Mouse (Mus musculus) right cerebral cortex, postnatal 4 days (tissue): ENCODE measurements around the gene Sdsl.
"Not testable (repeated sequence)": the region's sequence is repeated elsewhere in the genome, so short reads cannot be mapped to it uniquely, and the experiment has no call there.

ENCODE experiments used
- DNase-seq: peaks from one replicate; pipeline ENCODE4 v3.0.0-alpha.2; 2022

Gene Sdsl

DNA sequence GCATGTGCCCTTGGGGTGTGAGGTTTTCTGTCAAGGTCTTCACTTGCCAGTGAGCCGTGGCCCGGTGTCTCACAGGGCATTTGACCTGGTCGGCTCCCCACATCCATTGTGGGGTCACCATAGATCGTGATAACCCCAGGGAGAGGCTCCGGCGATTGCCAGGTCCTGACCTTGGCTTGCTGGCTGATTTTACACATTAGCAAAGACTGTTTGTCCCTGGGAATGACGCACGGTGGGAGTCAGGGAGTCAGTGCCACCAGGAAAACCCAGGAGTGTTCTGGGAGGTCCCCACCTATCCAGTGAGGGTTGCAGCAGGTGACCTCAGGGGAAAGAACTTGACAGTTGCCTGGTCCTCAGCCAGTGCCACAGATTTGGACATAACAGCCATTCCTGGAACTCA lies at the start of gene Sdsl:
Sdsl (minus strand) TSS at position 41 of the 400 bp plus-strand sequence.
- DNase-seq = no peak

DNA sequence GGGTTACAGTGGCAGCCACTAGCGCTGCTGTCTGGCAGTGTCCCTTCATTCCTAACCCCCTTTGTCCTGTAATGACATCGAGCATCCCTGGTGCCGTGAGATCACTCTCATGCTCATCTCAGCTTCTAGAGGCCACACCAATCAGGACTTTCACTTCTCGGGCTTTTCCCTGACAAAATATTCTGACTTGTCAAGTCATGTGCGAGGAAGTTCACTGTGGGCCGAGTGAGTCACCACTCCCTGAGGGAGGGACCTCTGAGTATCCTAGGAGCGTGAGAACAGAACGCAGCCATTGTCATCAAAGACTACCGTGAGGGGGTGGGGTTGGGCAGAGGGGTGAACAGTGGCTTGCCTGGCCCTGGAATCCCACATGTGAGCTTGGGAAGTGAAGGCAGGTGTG lies 44.9 kb upstream of the Sdsl start:
- no peak for DNase-seq

DNA sequence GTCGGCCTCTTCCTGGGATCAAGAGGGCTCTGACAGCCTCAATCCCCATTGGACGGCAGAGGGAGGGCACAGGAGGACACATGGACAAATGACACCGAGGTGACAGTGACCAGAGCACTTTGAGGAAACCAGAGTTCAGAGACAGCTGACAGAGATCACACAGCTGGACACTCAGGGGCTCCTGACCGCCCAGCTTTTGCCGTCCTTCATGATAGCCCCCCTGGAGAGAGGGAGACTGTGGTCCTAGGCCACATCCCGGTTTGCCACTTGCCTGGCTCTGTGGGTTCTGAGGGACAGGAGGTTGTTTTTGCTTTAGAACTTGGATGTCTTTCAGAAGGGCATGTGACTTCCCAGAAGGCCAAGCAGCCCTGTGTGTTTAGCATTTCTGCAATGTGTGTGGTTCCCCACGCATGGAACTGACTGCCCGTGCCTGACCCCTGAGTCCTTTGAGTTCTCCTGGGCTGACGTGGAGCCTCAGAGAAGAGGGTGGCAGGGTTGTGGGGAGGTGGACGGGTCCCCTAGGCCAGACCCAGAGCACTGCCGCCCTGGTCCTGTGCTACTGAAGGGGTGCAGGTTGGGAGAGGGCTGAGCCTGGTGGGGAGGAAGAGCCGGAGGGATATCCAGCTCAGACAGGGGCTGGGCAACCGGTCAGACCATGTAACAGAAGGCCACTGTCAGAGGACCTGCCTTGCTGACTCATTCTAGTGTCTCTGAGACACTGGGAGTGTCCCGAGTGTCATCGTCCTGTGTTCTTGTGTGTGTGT lies 43.8 kb upstream of the Sdsl start:
- DNase-seq = no peak

DNA sequence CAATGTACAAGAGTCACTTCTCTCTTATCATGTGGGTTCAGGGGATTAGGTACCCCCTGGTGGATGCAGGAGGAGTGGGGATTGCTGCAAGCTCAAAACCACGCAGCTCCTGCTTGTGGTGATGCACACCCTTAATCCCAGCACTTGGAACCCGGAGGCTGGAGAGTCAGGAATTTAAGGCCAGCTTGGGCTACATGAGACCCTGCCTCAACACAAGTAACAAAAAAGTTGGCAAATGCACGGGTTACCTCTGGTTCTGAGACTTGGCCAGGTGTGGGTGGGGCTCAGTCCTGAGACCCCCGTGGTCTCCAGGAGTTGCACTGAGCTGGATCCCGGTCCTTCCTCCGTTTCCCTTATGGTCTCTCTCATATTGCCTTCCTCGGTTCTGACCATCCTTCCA lies 42.8 kb upstream of the Sdsl start:
- DNase-seq = no peak

DNA sequence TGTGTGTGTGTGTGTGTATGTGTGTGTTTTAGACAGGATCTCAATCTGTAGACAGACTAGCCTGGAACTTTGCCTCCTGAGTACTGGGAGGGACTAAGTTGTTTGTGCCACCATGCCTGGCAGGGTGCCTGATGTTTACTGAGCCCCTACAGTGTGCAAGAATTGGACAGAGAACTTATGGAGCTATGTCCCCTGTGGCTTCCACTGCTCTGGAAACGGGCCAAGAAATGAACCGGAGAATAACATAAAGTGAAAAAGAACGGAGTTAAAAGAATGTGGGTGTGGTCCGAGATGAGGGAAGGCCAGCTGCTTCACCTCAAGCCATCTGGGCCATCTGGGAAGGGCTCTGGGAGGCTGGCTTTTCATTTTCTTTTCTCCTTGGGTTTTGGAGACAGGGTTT lies 42.1 kb upstream of the Sdsl start:
- peak; percentile 26 for DNase-seq

DNA sequence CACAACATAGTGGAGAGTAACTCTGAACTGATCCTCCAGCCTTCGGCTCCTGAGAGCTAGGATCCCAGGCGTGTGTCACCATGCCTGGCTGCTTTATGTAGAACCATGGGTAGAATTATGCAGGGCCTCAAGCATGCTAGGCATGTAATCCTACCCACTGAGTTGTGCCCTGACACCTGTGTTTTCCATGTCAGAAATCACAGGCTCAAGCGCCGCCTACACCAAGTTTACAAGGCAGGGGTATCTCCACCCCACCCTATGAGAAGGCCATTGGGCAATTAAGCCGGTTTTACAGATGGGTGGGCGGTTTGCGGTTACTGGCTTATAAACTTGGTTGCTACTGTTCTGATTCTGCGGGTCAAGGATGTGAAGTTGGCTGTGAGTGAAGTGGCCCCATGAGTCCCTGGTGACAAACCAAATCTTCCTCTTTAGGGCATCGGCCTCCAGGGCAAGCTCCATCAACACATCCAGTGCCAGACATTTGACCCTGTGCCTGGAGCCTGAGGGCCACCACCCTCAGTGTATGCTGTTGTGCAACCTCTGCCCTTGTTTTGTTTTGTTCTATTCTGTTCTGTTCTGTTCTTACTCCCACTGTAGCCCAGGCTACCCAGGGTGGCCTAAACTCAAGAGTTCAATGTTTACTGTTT lies 41.5 kb upstream of the Sdsl start:
- no peak for DNase-seq

DNA sequence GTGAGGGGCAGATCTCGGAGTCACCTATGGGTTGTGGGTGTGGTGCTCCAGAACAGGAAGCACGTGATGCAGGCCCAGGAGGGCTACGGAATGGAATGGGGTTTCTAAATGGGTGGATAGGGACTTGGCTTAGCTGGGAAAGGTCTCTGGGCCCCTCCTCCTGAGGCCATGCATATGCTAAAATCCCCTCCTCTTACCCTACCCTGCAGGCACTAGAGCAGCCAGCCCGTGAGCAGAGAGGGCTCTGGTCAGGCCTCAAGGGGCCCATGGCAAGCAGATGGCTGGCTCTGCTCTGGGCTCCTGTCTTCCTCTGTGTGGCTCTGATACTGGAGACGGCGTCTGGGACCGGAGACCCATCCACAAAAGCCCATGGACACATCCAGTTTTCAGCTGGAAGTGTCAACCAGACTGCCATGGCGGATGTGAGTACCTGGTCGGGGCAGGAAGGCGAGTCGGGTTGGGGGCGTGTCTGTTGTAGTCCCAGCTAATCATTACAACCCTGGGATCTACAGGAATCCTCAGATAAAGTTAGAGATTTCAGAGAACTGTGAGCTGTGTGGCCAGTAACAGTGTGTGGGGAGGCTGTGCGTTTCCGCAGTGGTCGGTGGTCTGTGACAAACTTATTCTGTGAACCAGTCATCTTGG lies 40.4 kb upstream of the Sdsl start:
- DNase-seq = no peak

DNA sequence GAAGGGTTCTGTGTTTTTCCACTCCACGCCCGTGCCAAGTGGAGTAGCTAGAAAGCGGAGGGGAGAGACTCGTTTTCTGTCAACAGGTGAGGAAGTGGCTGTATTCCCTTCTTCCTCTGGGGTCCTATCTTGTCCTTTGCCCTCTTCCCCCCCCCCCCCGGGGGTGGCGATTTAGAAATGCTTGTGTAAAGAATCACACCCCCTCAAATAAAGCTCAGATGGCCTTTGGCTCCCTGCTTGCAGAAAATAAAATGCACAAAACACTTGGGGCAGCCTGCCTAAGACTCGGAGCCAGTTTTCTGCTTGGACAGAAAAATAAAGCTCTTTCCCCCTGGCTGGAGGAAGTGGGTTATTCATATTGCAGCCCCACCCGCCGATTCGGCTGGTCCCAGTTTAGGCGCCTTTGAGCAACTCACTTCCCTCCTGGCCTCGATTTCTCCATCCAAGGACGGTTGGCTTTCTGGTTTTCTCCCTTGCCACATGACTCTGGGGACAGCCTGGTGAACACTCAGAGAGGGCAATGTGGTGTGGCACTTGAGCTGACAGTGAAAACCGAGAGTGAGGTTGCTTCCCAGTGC lies 39.1 kb upstream of the Sdsl start:
- no peak for DNase-seq

DNA sequence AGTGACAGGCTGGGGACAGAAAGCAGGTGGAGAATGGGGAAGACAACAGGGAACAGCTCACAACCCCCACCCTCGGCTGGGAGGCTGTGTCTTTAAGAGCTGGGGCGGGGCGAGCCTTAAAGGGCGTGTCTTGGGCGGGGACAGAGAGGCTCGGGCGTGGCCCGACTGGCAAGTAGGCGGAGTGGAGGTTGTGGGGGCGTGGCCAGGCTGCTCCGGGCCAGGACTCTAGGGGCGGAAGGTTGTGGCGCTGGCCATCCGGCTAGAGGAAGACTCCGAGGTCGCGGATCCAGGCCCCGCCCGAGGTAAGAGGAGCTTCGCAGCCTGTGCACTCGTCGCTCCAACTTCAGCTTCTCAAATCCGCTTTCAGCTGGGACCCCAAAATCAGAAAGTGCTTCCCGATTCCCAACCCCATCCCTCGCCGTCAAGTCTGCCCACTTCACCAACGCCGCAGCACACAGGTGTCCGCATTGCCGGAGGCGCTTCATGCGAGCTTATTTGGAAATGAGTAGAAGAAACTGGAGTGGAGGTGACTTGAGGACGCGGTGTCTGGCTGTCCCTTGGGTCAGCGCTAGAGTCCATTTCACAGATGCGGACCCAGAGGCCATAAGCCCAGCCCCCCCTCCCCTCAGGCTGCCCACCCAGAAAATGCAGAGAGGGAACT lies 38.5 kb upstream of the Sdsl start, which contains the start of gene Slc8b1:
Slc8b1 (plus strand) TSS at position 187 of the 661 bp plus-strand sequence.
- DNase-seq = peak; percentile 74

DNA sequence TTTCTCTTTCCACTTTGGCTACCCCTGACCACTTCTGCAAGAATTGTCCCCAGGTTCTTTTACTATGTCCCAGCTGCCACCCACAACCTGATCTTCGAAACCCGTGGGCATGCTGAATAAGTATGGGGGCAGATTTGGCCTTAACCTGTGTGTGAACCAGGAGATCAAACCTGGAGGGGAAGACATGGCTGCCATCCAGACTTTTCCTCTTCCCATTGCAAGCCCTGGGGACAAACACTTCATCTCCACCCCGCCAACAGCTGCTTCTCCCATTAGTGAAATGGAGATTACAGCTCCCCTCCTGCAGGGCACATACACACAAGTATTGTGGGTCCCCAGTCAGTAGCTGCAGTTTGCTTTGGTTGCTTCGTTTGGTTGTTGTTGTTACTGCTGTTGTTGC lies 34.7 kb upstream of the Sdsl start:
- DNase-seq = no peak

DNA sequence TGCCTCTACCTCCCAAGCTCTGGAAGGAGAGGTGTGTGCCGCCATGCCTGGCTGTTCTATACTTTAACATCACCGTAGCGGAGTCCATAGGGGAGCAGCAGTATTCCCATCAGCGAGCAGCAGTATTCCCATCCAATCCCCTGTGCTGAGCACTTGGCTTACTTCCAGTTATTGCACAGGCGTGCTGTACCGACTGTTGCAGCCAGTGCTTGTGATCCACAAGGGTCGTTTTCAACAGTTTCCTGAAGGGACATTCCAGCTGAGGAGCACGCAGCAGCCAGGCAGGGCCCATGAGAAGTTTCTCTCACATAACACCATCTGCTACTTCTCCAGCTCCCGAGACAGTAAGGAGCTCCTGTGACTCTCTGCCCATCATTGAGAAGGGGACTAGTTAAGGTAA lies 33.9 kb upstream of the Sdsl start:
- DNase-seq = no peak

DNA sequence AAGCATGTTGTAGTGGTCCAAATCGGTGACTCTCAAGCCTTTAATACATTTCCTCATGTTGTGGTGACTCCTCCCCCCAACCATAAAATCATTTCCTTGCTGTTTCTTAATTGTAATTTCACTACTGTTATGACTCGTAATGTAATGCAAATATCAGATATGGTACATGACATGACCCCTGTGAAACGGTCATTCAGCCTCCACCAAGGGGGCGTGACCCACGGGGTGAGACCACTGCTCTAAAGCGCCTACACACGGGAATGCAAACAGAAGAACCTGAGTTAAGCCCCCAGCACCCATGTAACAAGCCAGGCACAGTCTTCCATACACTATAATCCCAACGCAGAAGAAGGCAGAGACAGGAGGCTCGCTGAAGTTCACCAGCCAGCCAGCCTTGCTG lies 33.2 kb upstream of the Sdsl start:
- DNase-seq = no peak

DNA sequence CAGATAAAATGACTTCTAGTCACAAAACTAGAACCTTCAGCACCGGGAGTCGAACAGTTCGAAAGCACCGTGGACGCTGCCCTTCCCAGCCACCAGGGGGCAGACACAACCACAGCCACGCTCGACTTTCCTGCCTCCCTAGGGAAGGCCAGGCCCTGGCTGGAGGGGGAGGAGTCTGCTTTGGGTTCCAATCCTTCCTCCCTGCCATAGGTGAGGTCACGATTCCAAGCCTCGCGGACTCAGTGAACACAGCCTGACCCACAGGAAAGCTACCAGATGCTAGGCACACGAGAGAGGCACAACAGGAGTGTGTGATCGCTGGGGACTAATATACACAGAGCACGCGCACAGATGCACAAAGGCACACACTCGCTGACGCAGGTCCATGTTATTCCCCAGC lies 32.8 kb upstream of the Sdsl start:
- peak; percentile 57 for DNase-seq

DNA sequence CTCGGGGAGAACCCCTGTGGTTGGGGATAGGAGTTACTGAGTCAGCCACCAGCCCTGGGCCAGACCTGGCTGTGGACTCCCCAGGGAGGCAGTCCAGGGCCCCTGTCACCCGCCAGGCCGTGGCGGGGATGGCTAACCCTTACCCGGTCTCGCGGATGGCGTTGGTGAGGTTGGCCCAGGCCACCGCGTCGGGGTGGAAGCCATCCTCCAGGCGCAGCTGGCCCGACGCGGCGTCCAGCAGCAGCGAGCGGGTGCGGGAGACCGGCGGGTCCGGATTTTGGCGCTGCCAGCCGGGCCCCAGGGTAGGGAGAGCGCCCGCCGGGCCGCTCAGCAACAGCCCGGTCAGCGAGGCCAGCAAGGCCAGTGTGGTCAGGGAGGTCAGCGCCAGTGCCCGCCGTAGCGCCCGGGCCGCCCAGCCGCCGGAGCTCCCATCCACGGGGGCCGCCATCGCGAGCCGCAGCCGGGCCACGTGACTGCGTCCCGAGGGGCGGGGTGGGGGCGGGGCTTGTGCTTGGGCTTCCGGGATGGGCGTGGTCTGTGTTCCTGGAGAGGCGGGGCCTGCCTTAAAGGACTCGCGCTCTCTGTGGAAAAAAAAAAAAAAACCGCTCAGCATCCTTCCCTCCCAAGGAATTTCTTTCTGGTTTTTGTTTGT lies 30.7 kb upstream of the Sdsl start, which contains the start of gene Plbd2:
Plbd2 (minus strand) TSS at position 482 of the 652 bp plus-strand sequence.
- DNase-seq = peak; percentile 95

DNA sequence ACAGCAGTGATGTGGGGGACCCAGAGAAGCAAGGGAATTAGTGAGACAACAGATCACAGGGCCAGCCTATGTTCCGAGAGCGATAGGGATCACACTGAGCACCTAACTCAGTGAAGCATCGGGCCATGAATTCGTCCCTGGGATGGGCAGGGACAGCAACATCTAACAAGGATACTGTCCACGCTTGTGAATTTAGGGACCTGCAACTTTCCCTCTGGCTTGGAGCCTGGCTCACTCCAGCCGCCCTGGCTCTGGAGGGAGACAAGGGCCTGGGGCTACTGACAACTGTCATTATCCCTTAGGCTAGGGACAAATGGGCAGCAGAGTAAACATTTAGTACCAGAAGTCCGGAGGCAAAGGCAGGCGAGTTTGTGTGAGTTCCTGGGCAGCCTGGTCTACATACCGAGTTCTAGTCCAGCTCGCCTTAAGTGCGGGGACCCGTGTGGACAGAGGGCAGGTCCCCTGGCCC lies 30.1 kb upstream of the Sdsl start:
- no peak for DNase-seq

DNA sequence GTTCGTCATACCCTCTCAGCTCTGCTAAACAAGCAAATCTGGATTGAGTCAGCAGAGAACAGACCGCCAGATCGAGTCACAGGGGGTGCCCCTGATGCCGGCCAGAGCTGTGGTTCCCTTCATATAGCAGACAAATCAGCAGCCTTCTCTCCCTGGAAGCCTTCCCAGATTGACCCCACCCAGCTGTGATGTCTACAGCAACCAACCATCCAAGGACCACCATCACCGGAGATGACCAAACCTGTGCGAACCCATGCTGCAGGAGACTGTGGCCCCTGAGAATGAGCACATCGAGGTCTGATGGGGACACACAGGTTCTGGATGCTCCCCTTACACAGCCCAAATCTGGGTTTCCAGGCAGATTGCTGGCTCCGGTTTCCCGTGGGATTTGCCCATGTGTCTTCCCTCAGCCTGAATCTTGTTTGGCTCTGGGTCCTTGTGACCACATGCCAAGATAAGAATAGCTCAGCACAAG lies 29.6 kb upstream of the Sdsl start:
- peak; percentile 34 for DNase-seq

DNA sequence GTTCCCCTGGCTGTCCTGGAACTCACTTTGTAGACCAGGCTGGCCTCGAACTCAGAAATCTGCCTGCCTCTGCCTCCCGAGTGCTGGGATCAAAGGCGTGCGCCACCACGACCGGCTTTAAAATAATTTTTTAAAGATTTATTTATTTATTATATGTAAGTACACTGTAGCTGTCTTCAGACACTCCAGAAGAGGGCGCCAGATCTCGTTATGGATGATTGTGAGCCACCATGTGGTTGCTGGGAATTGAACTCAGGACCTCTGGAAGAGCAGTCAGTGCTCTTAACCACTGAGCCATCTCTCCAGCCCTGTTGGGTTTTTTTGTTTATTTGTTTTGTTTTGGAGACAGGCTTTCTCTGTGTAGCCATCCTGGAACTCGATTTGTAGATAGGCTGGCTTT lies 28.0 kb upstream of the Sdsl start:
- not testable (repeated sequence) for DNase-seq

DNA sequence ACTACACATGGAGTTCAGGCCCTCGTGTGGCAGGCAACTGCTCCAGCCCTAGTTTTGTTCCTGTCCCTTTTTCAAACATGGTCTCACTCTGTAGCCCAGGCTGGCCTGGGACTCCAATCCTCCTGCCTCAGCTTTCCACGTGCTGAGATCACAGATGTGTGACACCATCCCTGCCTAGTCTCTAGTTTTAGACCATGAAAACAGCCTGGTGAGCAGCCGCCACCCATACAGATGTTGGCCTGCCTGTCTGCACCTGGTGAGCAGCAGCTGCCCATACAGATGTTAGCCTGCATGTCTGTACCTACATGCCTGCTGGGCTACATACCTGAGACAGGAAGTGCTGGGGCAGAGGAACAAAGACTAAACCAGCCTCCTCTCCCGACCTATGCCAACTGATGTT lies 26.6 kb upstream of the Sdsl start:
- no peak for DNase-seq

DNA sequence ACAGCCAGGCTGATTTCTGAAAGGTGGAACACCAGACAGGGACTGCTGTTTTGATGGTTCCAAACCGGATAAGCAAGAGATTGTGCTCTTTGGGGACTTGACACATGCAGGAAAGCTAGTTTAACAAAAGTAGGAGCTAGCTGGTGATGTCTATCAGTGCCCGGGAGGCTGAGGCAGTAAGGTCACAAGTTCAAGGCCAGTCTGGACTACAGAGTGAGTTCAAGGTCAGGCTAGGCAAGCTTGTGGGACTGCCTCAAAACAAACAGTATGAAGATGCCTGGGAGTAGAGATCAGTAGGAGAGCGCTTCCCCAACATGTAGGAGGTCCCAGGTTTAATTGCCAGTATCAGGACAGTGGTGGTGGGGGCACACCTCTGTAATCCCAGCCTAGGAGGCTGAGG lies 24.5 kb upstream of the Sdsl start:
- no peak for DNase-seq

DNA sequence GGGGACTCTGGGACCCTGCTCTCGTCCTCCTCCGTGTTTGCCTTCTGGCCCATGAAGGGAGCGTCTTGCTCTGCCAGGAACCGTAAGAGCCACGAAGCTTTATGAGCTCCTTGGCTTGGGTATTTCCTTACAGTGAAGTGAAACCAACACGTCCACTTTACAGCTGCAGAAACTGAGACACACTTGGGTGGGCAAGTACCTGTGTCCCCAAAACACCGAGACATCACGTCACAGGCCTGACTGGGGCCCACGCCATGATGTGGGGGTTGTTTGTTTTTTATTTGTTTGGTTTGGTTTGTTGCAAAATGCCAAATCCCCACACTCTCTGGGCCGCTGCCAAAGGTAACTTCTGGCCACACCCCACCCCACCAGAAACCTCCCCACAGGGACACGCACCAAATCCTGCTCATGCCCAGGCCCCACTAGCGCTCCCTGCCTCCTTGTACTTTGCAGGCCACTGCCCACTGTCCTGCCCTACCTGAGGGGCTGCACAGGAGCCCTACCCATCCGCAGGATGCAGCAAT lies 23.2 kb upstream of the Sdsl start:
- no peak for DNase-seq

DNA sequence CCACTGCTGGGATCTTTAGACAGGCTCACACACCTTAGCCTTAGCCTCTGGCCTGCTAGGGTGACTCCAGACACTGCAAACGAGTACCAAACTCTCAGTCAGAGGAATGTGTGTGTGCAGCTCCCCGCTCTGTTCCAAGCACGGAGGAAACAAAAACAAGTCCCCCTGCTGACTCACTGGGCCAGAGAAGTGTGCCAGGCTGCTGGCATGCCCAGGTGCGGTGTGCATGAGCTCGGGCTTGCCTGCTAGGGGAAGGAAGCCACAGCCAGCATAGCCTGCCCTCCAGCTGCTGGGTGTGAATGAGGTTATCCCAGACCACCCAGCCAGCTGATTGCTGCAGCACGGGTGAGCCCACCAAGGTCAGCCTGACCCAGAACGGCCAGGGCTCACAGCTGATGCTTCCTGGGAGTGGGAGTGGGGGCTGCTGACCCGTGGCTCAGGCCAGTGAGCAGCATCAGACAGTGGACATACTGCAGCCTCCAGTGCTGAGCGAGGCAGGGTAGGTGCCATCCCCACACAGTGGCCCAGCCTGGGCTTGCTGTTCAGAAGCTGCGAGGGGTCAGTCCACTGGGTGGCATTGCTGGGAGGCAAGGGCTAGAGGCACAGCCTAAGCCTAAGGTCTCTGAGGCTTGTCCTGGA lies 22.6 kb upstream of the Sdsl start:
- DNase-seq = no peak
